Mouse (Mus musculus): ENCODE measurements around the gene Thtpa. TPM values are rescaled to one million over a fixed set of nuclear protein-coding genes. Genes with fewer than 3 reads are reported as not detected.
A peak's percentile ranks its signal among the peaks of the same experiment; 100 is the strongest.

Gene Thtpa
- total and polyA plus RNA-seq, 3 experiments, result 3.7 to 17.1 (median 16.3) TPM

- Histone ChIP-seq H3K36me3 (replicated peaks) (peaks cover 70% of the 10 kb centered on the region), H3K27me3 (ENCODE audit: insufficient read depth, low read length) (no peaks in the 10 kb centered on the region), H3K4me3 (ENCODE audit: low read depth, low read length) (no peak overlapping the region), H3K4me1 (ENCODE audit: insufficient read depth, low read depth, low read length) (peaks cover 54% of the 10 kb centered on the region), H3K9me3 (replicated peaks) (no peaks in the 10 kb centered on the region)
- ATAC-seq (ENCODE audit: extremely low read depth, insufficient number of reproducible peaks, low FRiP score, poor library complexity, severe bottlenecking) (0 out of 2 replicates have a peak, but pooled peaks have one; percentile 24), DNase-seq (ENCODE audit: low spot score) (peak; percentile 57)
- TF ChIP-seq CTCF (IDR thresholded peaks at IDR 0.05; ENCODE audit: low read depth, low read length) (peak; percentile 22; the same call in 1 of the 2 replicates), TAL1 (conservative IDR thresholded peaks at IDR 0.05; ENCODE audit: low read depth, low read length) (no peak), GATA2 (IDR thresholded peaks at IDR 0.05; ENCODE audit: borderline replicate concordance, low read depth, low read length) (no peak), GATA1 (IDR thresholded peaks at IDR 0.05; ENCODE audit: borderline replicate concordance, low read length) (no peak), POLR2AphosphoS5 (IDR thresholded peaks at IDR 0.05; ENCODE audit: insufficient replicate concordance, low read depth, low read length) (no peak)
Measured at GRCm38 (mm10) chr14:55098067-55098466, 3.5 kb downstream of the Thtpa start.

GRCm38 (mm10) chr14:55101592-55101991 is 7.0 kb downstream of the Thtpa start:
- peak; percentile 64 for DNase-seq (ENCODE audit: low spot score)
- no peaks in the 10 kb centered on the region for H3K9me3 ChIP-seq (replicated peaks)
- no peak for ATAC-seq (ENCODE audit: extremely low read depth, insufficient number of reproducible peaks, low FRiP score, poor library complexity, severe bottlenecking)

GRCm38 (mm10) chr14:55102253-55102785 is 7.7 kb downstream of the Thtpa start:
- ATAC-seq (ENCODE audit: extremely low read depth, insufficient number of reproducible peaks, low FRiP score, poor library complexity, severe bottlenecking), result no peak
- no peak for DNase-seq (ENCODE audit: low spot score)
- Histone ChIP-seq H3K9me3 (replicated peaks) (no peaks in the 10 kb centered on the region), H3K36me3 (replicated peaks) (peaks cover 81% of the 10 kb centered on the region), H3K4me3 (ENCODE audit: low read depth, low read length) (no peak overlapping the region), H3K27me3 (ENCODE audit: insufficient read depth, low read length) (no peaks in the 10 kb centered on the region), H3K4me1 (ENCODE audit: insufficient read depth, low read depth, low read length) (peaks cover 57% of the 10 kb centered on the region)
- TF ChIP-seq TAL1 (conservative IDR thresholded peaks at IDR 0.05; ENCODE audit: low read depth, low read length), result no peak
- no peak for TF ChIP-seq POLR2AphosphoS5 (IDR thresholded peaks at IDR 0.05; ENCODE audit: insufficient replicate concordance, low read depth, low read length)
- no peak for TF ChIP-seq CTCF (IDR thresholded peaks at IDR 0.05; ENCODE audit: low read depth, low read length)
- no peak for TF ChIP-seq GATA2 (IDR thresholded peaks at IDR 0.05; ENCODE audit: borderline replicate concordance, low read depth, low read length)
- TF ChIP-seq GATA1 (IDR thresholded peaks at IDR 0.05; ENCODE audit: borderline replicate concordance, low read length), result no peak

More at GRCm38 (mm10) chr14:55101592-55101991, 7.0 kb downstream of the Thtpa start:
- no peaks in the 10 kb centered on the region for H3K27me3 ChIP-seq (ENCODE audit: insufficient read depth, low read length)
- H3K36me3 ChIP-seq (replicated peaks), result peaks cover 88% of the 10 kb centered on the region
- peaks cover 58% of the 10 kb centered on the region for H3K4me1 ChIP-seq (ENCODE audit: insufficient read depth, low read depth, low read length)
- H3K4me3 ChIP-seq (ENCODE audit: low read depth, low read length), result no peak overlapping the region
- TF ChIP-seq POLR2AphosphoS5 (IDR thresholded peaks at IDR 0.05; ENCODE audit: insufficient replicate concordance, low read depth, low read length) (no peak), GATA1 (IDR thresholded peaks at IDR 0.05; ENCODE audit: borderline replicate concordance, low read length) (no peak), GATA2 (IDR thresholded peaks at IDR 0.05; ENCODE audit: borderline replicate concordance, low read depth, low read length) (no peak), CTCF (IDR thresholded peaks at IDR 0.05; ENCODE audit: low read depth, low read length) (peak; percentile 66), TAL1 (conservative IDR thresholded peaks at IDR 0.05; ENCODE audit: low read depth, low read length) (no peak)

- Histone ChIP-seq H3K27me3 (ENCODE audit: insufficient read depth, low read length) (peaks cover 10% of the 10 kb centered on the region), H3K4me1 (ENCODE audit: insufficient read depth, low read depth, low read length) (peaks cover 58% of the 10 kb centered on the region), H3K4me3 (ENCODE audit: low read depth, low read length) (no peak overlapping the region), H3K36me3 (replicated peaks) (peaks cover 60% of the 10 kb centered on the region), H3K9me3 (replicated peaks) (no peaks in the 10 kb centered on the region)
- ATAC-seq (ENCODE audit: extremely low read depth, insufficient number of reproducible peaks, low FRiP score, poor library complexity, severe bottlenecking) (no peak), DNase-seq (ENCODE audit: low spot score) (no peak)
- TF ChIP-seq CTCF (IDR thresholded peaks at IDR 0.05; ENCODE audit: low read depth, low read length) (no peak), POLR2AphosphoS5 (IDR thresholded peaks at IDR 0.05; ENCODE audit: insufficient replicate concordance, low read depth, low read length) (no peak), TAL1 (conservative IDR thresholded peaks at IDR 0.05; ENCODE audit: low read depth, low read length) (no peak), GATA1 (IDR thresholded peaks at IDR 0.05; ENCODE audit: borderline replicate concordance, low read length) (no peak), GATA2 (IDR thresholded peaks at IDR 0.05; ENCODE audit: borderline replicate concordance, low read depth, low read length) (no peak)
Measured at GRCm38 (mm10) chr14:55104365-55104764, 9.8 kb downstream of the Thtpa start.

- TF ChIP-seq GATA2 (IDR thresholded peaks at IDR 0.05; ENCODE audit: borderline replicate concordance, low read depth, low read length) (no peak), CTCF (IDR thresholded peaks at IDR 0.05; ENCODE audit: low read depth, low read length) (no peak), GATA1 (IDR thresholded peaks at IDR 0.05; ENCODE audit: borderline replicate concordance, low read length) (no peak), POLR2AphosphoS5 (IDR thresholded peaks at IDR 0.05; ENCODE audit: insufficient replicate concordance, low read depth, low read length) (no peak), TAL1 (conservative IDR thresholded peaks at IDR 0.05; ENCODE audit: low read depth, low read length) (no peak)
- Histone ChIP-seq H3K4me3 (ENCODE audit: low read depth, low read length) (peak overlapping the region; percentile 75), H3K9me3 (replicated peaks) (no peaks in the 10 kb centered on the region), H3K27me3 (ENCODE audit: insufficient read depth, low read length) (peaks cover 21% of the 10 kb centered on the region), H3K36me3 (replicated peaks) (peaks cover 50% of the 10 kb centered on the region), H3K4me1 (ENCODE audit: insufficient read depth, low read depth, low read length) (peaks cover 62% of the 10 kb centered on the region)
- ATAC-seq (ENCODE audit: extremely low read depth, insufficient number of reproducible peaks, low FRiP score, poor library complexity, severe bottlenecking) (no peak), DNase-seq (ENCODE audit: low spot score) (no peak)
Measured at GRCm38 (mm10) chr14:55105386-55105785, 10.8 kb downstream of the Thtpa start.

- peak within 1 kb of the TSS; percentile 75 for H3K4me3 ChIP-seq (ENCODE audit: low read depth, low read length)
- peak; percentile 99 for DNase-seq (ENCODE audit: low spot score)
- H3K4me1 ChIP-seq (ENCODE audit: insufficient read depth, low read depth, low read length), result peaks cover 62% of the 10 kb centered on the region
- peak; percentile 96 for ATAC-seq (ENCODE audit: extremely low read depth, insufficient number of reproducible peaks, low FRiP score, poor library complexity, severe bottlenecking)
- no peaks in the 10 kb centered on the region for H3K9me3 ChIP-seq (replicated peaks)
- TF ChIP-seq GATA2 (IDR thresholded peaks at IDR 0.05; ENCODE audit: borderline replicate concordance, low read depth, low read length) (no peak), GATA1 (IDR thresholded peaks at IDR 0.05; ENCODE audit: borderline replicate concordance, low read length) (no peak), POLR2AphosphoS5 (IDR thresholded peaks at IDR 0.05; ENCODE audit: insufficient replicate concordance, low read depth, low read length) (no peak), TAL1 (conservative IDR thresholded peaks at IDR 0.05; ENCODE audit: low read depth, low read length) (no peak), CTCF (IDR thresholded peaks at IDR 0.05; ENCODE audit: low read depth, low read length) (no peak)
- peaks cover 23% of the 10 kb centered on the region for H3K27me3 ChIP-seq (ENCODE audit: insufficient read depth, low read length)
- H3K36me3 ChIP-seq (replicated peaks), result peaks cover 43% of the 10 kb centered on the region
Measured at GRCm38 (mm10) chr14:55105836-55106809, 11.5 kb downstream of the Thtpa start, which contains the start of gene Ap1g2. Gene Ap1g2, minus strand, starts transcription at chr14:55106593.
